Mouse (Mus musculus) frontal cortex, postnatal 14 days (tissue): ENCODE results near the gene Elp6.
A peak's percentile ranks its signal among the peaks of the same experiment; 100 is the strongest.
"Not testable (repeated sequence)": the region's sequence is repeated elsewhere in the genome, so short reads cannot be mapped to it uniquely, and the experiment has no call there.

Experiments
- DNase-seq, 2 experiments: peaks; one replicate each; pipeline ENCODE4 v3.0.0; 2022; ENCODE audit warnings: low spot score in 2 of 2

Elp6 gene

GRCm38 (mm10) chr9:110316503-110316902 lies 11.5 kb downstream of the Elp6 start:
- DNase-seq: no peak

- no peak for DNase-seq
These were observed 15.8 kb downstream of the Elp6 start for GRCm38 (mm10) chr9:110320769-110321168.

- no peak for DNase-seq
These were observed 18.0 kb downstream of the Elp6 start for GRCm38 (mm10) chr9:110322972-110323371.

- DNase-seq: no peak
These were observed 19.2 kb downstream of the Elp6 start for GRCm38 (mm10) chr9:110324181-110324580.

GRCm38 (mm10) chr9:110328178-110328577 lies 23.2 kb downstream of the Elp6 start:
- DNase-seq: no peak

- DNase-seq: no peak
These were observed 24.1 kb downstream of the Elp6 start for GRCm38 (mm10) chr9:110328946-110329630.

- no peak for DNase-seq
These were observed 24.7 kb downstream of the Elp6 start for GRCm38 (mm10) chr9:110329655-110330054.

GRCm38 (mm10) chr9:110330341-110330740 lies 25.4 kb downstream of the Elp6 start:
- DNase-seq: no peak

- not testable (repeated sequence) for DNase-seq
These were observed 25.9 kb downstream of the Elp6 start for GRCm38 (mm10) chr9:110330913-110331312.

GRCm38 (mm10) chr9:110333135-110333895 lies 28.3 kb downstream of the Elp6 start, which contains the start of gene Scap:
Scap (plus strand) TSS chr9:110333288.
- peak; percentile 89 to 98 for DNase-seq

GRCm38 (mm10) chr9:110333896-110334259 lies 28.9 kb downstream of the Elp6 start:
- no peak for DNase-seq

- no peak for DNase-seq
These were observed 29.9 kb downstream of the Elp6 start for GRCm38 (mm10) chr9:110334849-110335248.

- no peak for DNase-seq
These were observed 35.2 kb downstream of the Elp6 start for GRCm38 (mm10) chr9:110340037-110340750.

- DNase-seq: no peak
These were observed 37.0 kb downstream of the Elp6 start for GRCm38 (mm10) chr9:110342008-110342407.

- DNase-seq: no peak
These were observed 38.8 kb downstream of the Elp6 start for GRCm38 (mm10) chr9:110343805-110344204.

GRCm38 (mm10) chr9:110345057-110345739 lies 40.2 kb downstream of the Elp6 start:
- DNase-seq: no peak

- DNase-seq: no peak
These were observed 43.9 kb downstream of the Elp6 start for GRCm38 (mm10) chr9:110348899-110349298.

GRCm38 (mm10) chr9:110350188-110350587 lies 45.2 kb downstream of the Elp6 start:
- no peak for DNase-seq

- DNase-seq: no peak
These were observed 45.6 kb downstream of the Elp6 start for GRCm38 (mm10) chr9:110350612-110351011.

- no peak for DNase-seq
These were observed 46.4 kb downstream of the Elp6 start for GRCm38 (mm10) chr9:110351350-110351749.

- no peak for DNase-seq
These were observed 47.1 kb downstream of the Elp6 start for GRCm38 (mm10) chr9:110351932-110352632.
